Mouse (Mus musculus): ENCODE results near the gene Ufsp1. TPM values are rescaled to one million over a fixed set of nuclear protein-coding genes. Genes with fewer than 3 reads are reported as not detected.

Gene Ufsp1
- polyA plus RNA-seq, 1 experiment = 9.0 TPM

DNA sequence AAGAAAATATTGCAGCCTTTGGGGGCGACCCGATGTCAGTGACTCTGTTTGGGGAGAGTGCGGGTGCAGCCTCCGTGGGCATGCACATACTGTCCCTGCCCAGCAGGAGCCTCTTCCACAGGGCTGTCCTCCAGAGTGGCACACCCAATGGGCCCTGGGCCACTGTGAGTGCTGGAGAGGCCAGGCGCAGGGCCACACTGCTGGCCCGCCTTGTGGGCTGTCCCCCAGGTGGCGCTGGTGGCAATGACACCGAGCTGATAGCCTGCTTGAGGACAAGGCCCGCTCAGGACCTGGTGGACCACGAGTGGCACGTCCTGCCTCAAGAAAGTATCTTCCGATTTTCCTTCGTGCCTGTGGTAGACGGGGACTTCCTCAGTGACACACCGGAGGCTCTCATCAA, 3.8 kb upstream of the Ufsp1 start:
- Histone ChIP-seq H3ac (ENCODE audit: control insufficient read depth, insufficient read length) (no peak overlapping the region), H3K4me3 (no peak overlapping the region), H3K27me3 (ENCODE audit: control insufficient read depth, insufficient read depth, insufficient read length) (peaks cover 17% of the 10 kb centered on the region), H3K4me2 (ENCODE audit: low read depth) (no peak overlapping the region), H3K79me2 (ENCODE audit: control insufficient read depth, insufficient read depth) (no peaks in the 10 kb centered on the region), H3K36me3 (ENCODE audit: control insufficient read depth, insufficient read depth) (peaks cover 4% of the 10 kb centered on the region)
- TF ChIP-seq MYOG (IDR thresholded peaks at IDR 0.05; ENCODE audit: control insufficient read depth in 1 of 3, insufficient read depth in 1 of 3, insufficient read length in 2 of 3, low read depth in 2 of 3) (no peak), REST (IDR thresholded peaks at IDR 0.05; ENCODE audit: insufficient read depth, insufficient read length) (no peak), MYOD1 (IDR thresholded peaks at IDR 0.05; ENCODE audit: control insufficient read depth in 1 of 3, insufficient read length in 2 of 3, low read depth in 2 of 3) (peak in 1 of 3 experiments; percentile 14), POLR2AphosphoS2 (IDR thresholded peaks at IDR 0.05; ENCODE audit: insufficient read length, low read depth) (peak; percentile 54)

DNA sequence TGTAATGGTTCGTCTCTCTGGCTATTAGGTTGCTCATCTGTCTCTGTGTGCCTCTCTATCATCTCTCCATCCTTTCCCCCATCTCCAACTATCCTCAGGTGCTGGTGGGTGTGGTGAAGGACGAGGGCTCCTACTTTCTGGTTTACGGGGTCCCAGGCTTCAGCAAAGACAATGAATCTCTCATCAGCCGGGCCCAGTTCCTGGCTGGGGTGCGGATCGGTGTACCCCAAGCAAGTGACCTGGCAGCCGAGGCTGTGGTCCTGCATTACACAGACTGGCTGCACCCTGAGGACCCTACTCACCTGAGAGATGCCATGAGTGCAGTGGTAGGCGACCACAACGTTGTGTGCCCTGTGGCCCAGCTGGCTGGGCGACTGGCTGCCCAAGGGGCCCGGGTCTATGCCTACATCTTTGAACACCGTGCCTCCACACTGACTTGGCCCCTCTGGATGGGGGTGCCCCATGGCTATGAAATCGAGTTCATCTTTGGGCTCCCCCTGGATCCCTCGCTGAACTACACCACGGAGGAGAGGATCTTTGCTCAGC, 3.0 kb upstream of the Ufsp1 start:
- no peak overlapping the region for H3ac ChIP-seq (ENCODE audit: control insufficient read depth, insufficient read length)
- peaks cover 17% of the 10 kb centered on the region for H3K27me3 ChIP-seq (ENCODE audit: control insufficient read depth, insufficient read depth, insufficient read length)
- H3K4me3 ChIP-seq = no peak overlapping the region
- H3K36me3 ChIP-seq (ENCODE audit: control insufficient read depth, insufficient read depth) = peaks cover 4% of the 10 kb centered on the region
- TF ChIP-seq TCF3 (IDR thresholded peaks at IDR 0.05; ENCODE audit: insufficient read length, low read depth) (no peak), USF1 (IDR thresholded peaks at IDR 0.05; ENCODE audit: low read depth) (no peak), MYOG (IDR thresholded peaks at IDR 0.05; ENCODE audit: control insufficient read depth in 1 of 3, insufficient read depth in 1 of 3, insufficient read length in 2 of 3, low read depth in 2 of 3) (no peak), POLR2A (IDR thresholded peaks at IDR 0.05; ENCODE audit: insufficient read length, low read depth) (no peak), SRF (IDR thresholded peaks at IDR 0.05; ENCODE audit: control insufficient read depth, insufficient read length, low read depth) (no peak), CEBPB (IDR thresholded peaks at IDR 0.05; ENCODE audit: insufficient read depth, poor library complexity, severe bottlenecking) (no peak), MAX (IDR thresholded peaks at IDR 0.05; ENCODE audit: low read depth) (no peak), REST (IDR thresholded peaks at IDR 0.05; ENCODE audit: insufficient read depth, insufficient read length) (no peak), TCF12 (IDR thresholded peaks at IDR 0.05; ENCODE audit: insufficient read depth, poor library complexity, severe bottlenecking) (no peak), E2F4 (IDR thresholded peaks at IDR 0.05; ENCODE audit: insufficient read depth) (no peak), POLR2AphosphoS2 (IDR thresholded peaks at IDR 0.05; ENCODE audit: insufficient read length, low read depth) (no peak), MYOD1 (IDR thresholded peaks at IDR 0.05; ENCODE audit: control insufficient read depth in 1 of 3, insufficient read length in 2 of 3, low read depth in 2 of 3) (no peak)
- no peaks in the 10 kb centered on the region for H3K79me2 ChIP-seq (ENCODE audit: control insufficient read depth, insufficient read depth)
- no peak overlapping the region for H3K4me2 ChIP-seq (ENCODE audit: low read depth)

DNA sequence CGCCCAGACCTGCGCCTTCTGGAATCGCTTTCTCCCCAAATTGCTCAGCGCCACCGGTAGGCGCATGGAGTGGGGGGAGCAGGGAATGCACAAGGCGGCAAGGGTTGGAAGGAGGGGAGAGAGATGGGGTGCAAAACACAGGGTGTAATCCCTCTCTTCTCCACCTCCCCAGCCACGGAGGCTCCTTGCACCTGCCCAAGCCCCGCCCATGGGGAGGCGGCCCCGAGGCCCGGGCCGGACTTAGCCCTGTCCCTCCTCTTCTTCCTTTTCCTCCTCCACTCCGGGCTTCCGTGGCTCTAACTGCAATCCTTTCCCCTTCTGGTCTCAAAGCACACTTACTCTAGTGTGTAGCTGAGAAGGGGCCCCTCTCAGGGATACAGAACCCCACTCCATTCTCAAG, 1.1 kb upstream of the Ufsp1 start:
- Histone ChIP-seq H3ac (ENCODE audit: control insufficient read depth, insufficient read length) (peak overlapping the region; percentile 14), H3K36me3 (ENCODE audit: control insufficient read depth, insufficient read depth) (peaks cover 17% of the 10 kb centered on the region), H3K4me2 (ENCODE audit: low read depth) (peak overlapping the region; percentile 97), H3K27me3 (ENCODE audit: control insufficient read depth, insufficient read depth, insufficient read length) (peaks cover 11% of the 10 kb centered on the region), H3K79me2 (ENCODE audit: control insufficient read depth, insufficient read depth) (no peaks in the 10 kb centered on the region), H3K4me3 (peak overlapping the region; percentile 66)
- TF ChIP-seq E2F4 (IDR thresholded peaks at IDR 0.05; ENCODE audit: insufficient read depth) (no peak), MYOG (IDR thresholded peaks at IDR 0.05; ENCODE audit: control insufficient read depth in 1 of 3, insufficient read depth in 1 of 3, insufficient read length in 2 of 3, low read depth in 2 of 3) (no peak), SRF (IDR thresholded peaks at IDR 0.05; ENCODE audit: control insufficient read depth, insufficient read length, low read depth) (no peak), USF1 (IDR thresholded peaks at IDR 0.05; ENCODE audit: low read depth) (no peak), TCF3 (IDR thresholded peaks at IDR 0.05; ENCODE audit: insufficient read length, low read depth) (no peak), MYOD1 (IDR thresholded peaks at IDR 0.05; ENCODE audit: control insufficient read depth in 1 of 3, insufficient read length in 2 of 3, low read depth in 2 of 3) (peak in 1 of 3 experiments; percentile 56), POLR2A (IDR thresholded peaks at IDR 0.05; ENCODE audit: insufficient read length, low read depth) (peak; percentile 40), POLR2AphosphoS2 (IDR thresholded peaks at IDR 0.05; ENCODE audit: insufficient read length, low read depth) (peak; percentile 56), CEBPB (IDR thresholded peaks at IDR 0.05; ENCODE audit: insufficient read depth, poor library complexity, severe bottlenecking) (no peak), REST (IDR thresholded peaks at IDR 0.05; ENCODE audit: insufficient read depth, insufficient read length) (no peak), TCF12 (IDR thresholded peaks at IDR 0.05; ENCODE audit: insufficient read depth, poor library complexity, severe bottlenecking) (no peak), MAX (IDR thresholded peaks at IDR 0.05; ENCODE audit: low read depth) (no peak)

GRCm38 (mm10) chr5:137294744-137295093, 290 bp downstream of the Ufsp1 start:
- peak overlapping the region; percentile 79 for H3K4me2 ChIP-seq (ENCODE audit: low read depth)
- H3K36me3 ChIP-seq (ENCODE audit: control insufficient read depth, insufficient read depth) = peaks cover 31% of the 10 kb centered on the region
- H3K27me3 ChIP-seq (ENCODE audit: control insufficient read depth, insufficient read depth, insufficient read length) = peaks cover 7% of the 10 kb centered on the region
- peak overlapping the region; percentile 14 for H3ac ChIP-seq (ENCODE audit: control insufficient read depth, insufficient read length)
- TF ChIP-seq MAX (IDR thresholded peaks at IDR 0.05; ENCODE audit: low read depth) = no peak
- TF ChIP-seq POLR2AphosphoS2 (IDR thresholded peaks at IDR 0.05; ENCODE audit: insufficient read length, low read depth) = peak; percentile 56
- peak in 1 of 3 experiments; percentile 32 for TF ChIP-seq MYOD1 (IDR thresholded peaks at IDR 0.05; ENCODE audit: control insufficient read depth in 1 of 3, insufficient read length in 2 of 3, low read depth in 2 of 3)
- peak; percentile 20 for TF ChIP-seq POLR2A (IDR thresholded peaks at IDR 0.05; ENCODE audit: insufficient read length, low read depth)
- H3K4me3 ChIP-seq = peak overlapping the region; percentile 66
- H3K79me2 ChIP-seq (ENCODE audit: control insufficient read depth, insufficient read depth) = no peaks in the 10 kb centered on the region

DNA sequence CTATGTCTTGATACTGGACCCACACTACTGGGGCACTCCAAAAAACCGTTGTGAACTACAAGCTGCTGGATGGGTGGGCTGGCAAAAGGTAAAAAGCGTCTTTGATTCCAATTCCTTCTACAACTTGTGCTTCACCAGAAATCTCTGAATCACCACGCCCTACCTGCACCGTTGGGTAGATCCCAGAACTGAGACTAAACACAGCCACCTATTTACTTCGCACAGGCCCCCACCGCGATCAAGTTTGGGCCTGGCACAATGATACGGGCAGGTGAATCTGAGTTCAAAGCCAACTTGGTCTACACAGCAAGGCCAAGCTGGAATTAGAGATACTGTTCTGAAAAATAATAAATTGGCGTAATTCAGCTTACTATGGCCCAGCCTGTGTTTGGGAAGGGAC, 867 bp downstream of the Ufsp1 start:
- Histone ChIP-seq H3K36me3 (ENCODE audit: control insufficient read depth, insufficient read depth) (peaks cover 34% of the 10 kb centered on the region), H3K4me3 (peak overlapping the region; percentile 66), H3K79me2 (ENCODE audit: control insufficient read depth, insufficient read depth) (no peaks in the 10 kb centered on the region), H3K27me3 (ENCODE audit: control insufficient read depth, insufficient read depth, insufficient read length) (peaks cover 5% of the 10 kb centered on the region), H3K4me2 (ENCODE audit: low read depth) (peak overlapping the region; percentile 79), H3ac (ENCODE audit: control insufficient read depth, insufficient read length) (peak overlapping the region; percentile 14)
- TF ChIP-seq SRF (IDR thresholded peaks at IDR 0.05; ENCODE audit: control insufficient read depth, insufficient read length, low read depth) (no peak), USF1 (IDR thresholded peaks at IDR 0.05; ENCODE audit: low read depth) (no peak), REST (IDR thresholded peaks at IDR 0.05; ENCODE audit: insufficient read depth, insufficient read length) (no peak), POLR2AphosphoS2 (IDR thresholded peaks at IDR 0.05; ENCODE audit: insufficient read length, low read depth) (no peak), POLR2A (IDR thresholded peaks at IDR 0.05; ENCODE audit: insufficient read length, low read depth) (no peak), MYOD1 (IDR thresholded peaks at IDR 0.05; ENCODE audit: control insufficient read depth in 1 of 3, insufficient read length in 2 of 3, low read depth in 2 of 3) (no peak), TCF3 (IDR thresholded peaks at IDR 0.05; ENCODE audit: insufficient read length, low read depth) (no peak), MAX (IDR thresholded peaks at IDR 0.05; ENCODE audit: low read depth) (no peak), MYOG (IDR thresholded peaks at IDR 0.05; ENCODE audit: control insufficient read depth in 1 of 3, insufficient read depth in 1 of 3, insufficient read length in 2 of 3, low read depth in 2 of 3) (no peak), TCF12 (IDR thresholded peaks at IDR 0.05; ENCODE audit: insufficient read depth, poor library complexity, severe bottlenecking) (no peak), E2F4 (IDR thresholded peaks at IDR 0.05; ENCODE audit: insufficient read depth) (no peak), CEBPB (IDR thresholded peaks at IDR 0.05; ENCODE audit: insufficient read depth, poor library complexity, severe bottlenecking) (no peak)
